Mouse (Mus musculus): Measurements from ENCODE around the gene Chka. TPM values are rescaled to one million over a fixed set of nuclear protein-coding genes. Genes with fewer than 3 reads are reported as not detected.
A peak's percentile ranks its signal among the peaks of the same experiment; 100 is the strongest.

The Chka gene
- polyA plus RNA-seq, 1 experiment from 2014 or later, result 40.3 TPM

- WGBS, result 66% methylated on average over 4 of the region's 4 CpGs
- DNase-seq (ENCODE audit: low spot score), result no peak
These were observed 20.8 kb downstream of the Chka start for GRCm38 (mm10) chr19:3872373-3872772.

GRCm38 (mm10) chr19:3875045-3875444, 23.5 kb downstream of the Chka start:
- Histone ChIP-seq H3K27me3 (ENCODE audit: insufficient read depth, poor library complexity, severe bottlenecking) (no peaks in the 10 kb centered on the region), H3K9me3 (no peaks in the 10 kb centered on the region), H3K4me1 (0 out of 2 replicates have a peak, but pooled peaks cover 3% of the 10 kb centered on the region), H3K36me3 (peaks cover 14% of the 10 kb centered on the region; the same call in 1 of the 2 replicates), H3K27ac (no peak overlapping the region), H3K4me3 (no peak overlapping the region)
- no peak for DNase-seq (ENCODE audit: low spot score)
- 87% methylated on average over 7 of the region's 7 CpGs for WGBS

More at GRCm38 (mm10) chr19:3872373-3872772, 20.8 kb downstream of the Chka start:
- Histone ChIP-seq H3K27ac (no peak overlapping the region), H3K36me3 (peaks cover 10% of the 10 kb centered on the region; the same call in 1 of the 2 replicates), H3K9me3 (no peaks in the 10 kb centered on the region), H3K27me3 (ENCODE audit: insufficient read depth, poor library complexity, severe bottlenecking) (no peaks in the 10 kb centered on the region), H3K4me1 (0 out of 2 replicates have a peak, but pooled peaks cover 3% of the 10 kb centered on the region), H3K4me3 (no peak overlapping the region)

- Histone ChIP-seq H3K4me1 (peaks cover 12% of the 10 kb centered on the region), H3K27ac (no peak overlapping the region), H3K9me3 (no peaks in the 10 kb centered on the region), H3K36me3 (peaks cover 23% of the 10 kb centered on the region; the same call in 1 of the 2 replicates), H3K4me3 (no peak overlapping the region), H3K27me3 (ENCODE audit: insufficient read depth, poor library complexity, severe bottlenecking) (no peaks in the 10 kb centered on the region)
- no peak for DNase-seq (ENCODE audit: low spot score)
- 89% methylated on average over 6 of the region's 6 CpGs for WGBS
These were observed 28.7 kb downstream of the Chka start for GRCm38 (mm10) chr19:3880054-3880848.

GRCm38 (mm10) chr19:3882214-3882613, 30.6 kb downstream of the Chka start:
- Histone ChIP-seq H3K27ac (no peak overlapping the region), H3K27me3 (ENCODE audit: insufficient read depth, poor library complexity, severe bottlenecking) (no peaks in the 10 kb centered on the region), H3K4me1 (peaks cover 12% of the 10 kb centered on the region), H3K36me3 (peaks cover 33% of the 10 kb centered on the region), H3K9me3 (no peaks in the 10 kb centered on the region), H3K4me3 (no peak overlapping the region)
- DNase-seq (ENCODE audit: low spot score), result no peak
- 88% methylated on average over 4 of the region's 4 CpGs for WGBS

- 57% methylated on average over 6 of the region's 6 CpGs for WGBS
- Histone ChIP-seq H3K4me1 (peaks cover 12% of the 10 kb centered on the region), H3K36me3 (peaks cover 41% of the 10 kb centered on the region)
These were observed 32.9 kb downstream of the Chka start for GRCm38 (mm10) chr19:3884325-3884990.

GRCm38 (mm10) chr19:3889096-3889495, 37.5 kb downstream of the Chka start:
- no peaks in the 10 kb centered on the region for H3K27me3 ChIP-seq (ENCODE audit: insufficient read depth, poor library complexity, severe bottlenecking)
- peaks cover 22% of the 10 kb centered on the region for H3K4me1 ChIP-seq
- peaks cover 76% of the 10 kb centered on the region for H3K36me3 ChIP-seq
- no peaks in the 10 kb centered on the region for H3K9me3 ChIP-seq
- no peak overlapping the region for H3K27ac ChIP-seq
- 91% methylated on average over 5 of the region's 5 CpGs for WGBS
- peak; percentile 70 for DNase-seq (ENCODE audit: low spot score)
- H3K4me3 ChIP-seq, result no peak overlapping the region

More at GRCm38 (mm10) chr19:3884325-3884990, 32.9 kb downstream of the Chka start:
- Histone ChIP-seq H3K4me3 (no peak overlapping the region), H3K9me3 (no peaks in the 10 kb centered on the region), H3K27me3 (ENCODE audit: insufficient read depth, poor library complexity, severe bottlenecking) (no peaks in the 10 kb centered on the region), H3K27ac (no peak overlapping the region)
- DNase-seq (ENCODE audit: low spot score), result no peak

GRCm38 (mm10) chr19:3890181-3890580, 38.6 kb downstream of the Chka start:
- 88% methylated on average over 8 of the region's 8 CpGs for WGBS
- DNase-seq (ENCODE audit: low spot score), result peak; percentile 46
- Histone ChIP-seq H3K4me3 (no peak overlapping the region), H3K36me3 (peaks cover 87% of the 10 kb centered on the region), H3K27ac (no peak overlapping the region), H3K4me1 (peaks cover 22% of the 10 kb centered on the region), H3K9me3 (no peaks in the 10 kb centered on the region), H3K27me3 (ENCODE audit: insufficient read depth, poor library complexity, severe bottlenecking) (no peaks in the 10 kb centered on the region)

GRCm38 (mm10) chr19:3893545-3894116, 42.1 kb downstream of the Chka start:
- Histone ChIP-seq H3K4me3 (no peak overlapping the region), H3K4me1 (peaks cover 38% of the 10 kb centered on the region), H3K9me3 (no peaks in the 10 kb centered on the region), H3K27me3 (ENCODE audit: insufficient read depth, poor library complexity, severe bottlenecking) (no peaks in the 10 kb centered on the region), H3K27ac (peak overlapping the region; percentile 56), H3K36me3 (peaks cover 95% of the 10 kb centered on the region)
- DNase-seq (ENCODE audit: low spot score), result no peak
- WGBS, result 70% methylated on average over 4 of the region's 4 CpGs

- 87% methylated on average over 2 of the region's 2 CpGs for WGBS
- Histone ChIP-seq H3K36me3 (peaks cover 92% of the 10 kb centered on the region), H3K27ac (no peak overlapping the region), H3K4me1 (peaks cover 38% of the 10 kb centered on the region), H3K27me3 (ENCODE audit: insufficient read depth, poor library complexity, severe bottlenecking) (no peaks in the 10 kb centered on the region), H3K4me3 (no peak overlapping the region), H3K9me3 (no peaks in the 10 kb centered on the region)
- no peak for DNase-seq (ENCODE audit: low spot score)
These were observed 42.7 kb downstream of the Chka start for GRCm38 (mm10) chr19:3894294-3894693.

- DNase-seq (ENCODE audit: low spot score), result no peak
These were observed 43.6 kb downstream of the Chka start for GRCm38 (mm10) chr19:3895171-3895631.

GRCm38 (mm10) chr19:3896208-3896607, 44.6 kb downstream of the Chka start:
- Histone ChIP-seq H3K27ac (no peak overlapping the region), H3K9me3 (no peaks in the 10 kb centered on the region), H3K27me3 (ENCODE audit: insufficient read depth, poor library complexity, severe bottlenecking) (no peaks in the 10 kb centered on the region), H3K36me3 (peaks cover 77% of the 10 kb centered on the region), H3K4me1 (peaks cover 38% of the 10 kb centered on the region), H3K4me3 (no peak overlapping the region)
- 93% methylated on average over 10 of the region's 10 CpGs for WGBS
- DNase-seq (ENCODE audit: low spot score), result no peak

More at GRCm38 (mm10) chr19:3895171-3895631, 43.6 kb downstream of the Chka start:
- Histone ChIP-seq H3K27ac (peak overlapping the region; percentile 43; the same call in 1 of the 2 replicates), H3K36me3 (peaks cover 84% of the 10 kb centered on the region), H3K9me3 (no peaks in the 10 kb centered on the region), H3K4me1 (peaks cover 38% of the 10 kb centered on the region), H3K4me3 (no peak overlapping the region), H3K27me3 (ENCODE audit: insufficient read depth, poor library complexity, severe bottlenecking) (no peaks in the 10 kb centered on the region)
- 37% methylated on average over 3 of the region's 3 CpGs for WGBS

GRCm38 (mm10) chr19:3897557-3897956, 46.0 kb downstream of the Chka start:
- Histone ChIP-seq H3K36me3 (peaks cover 78% of the 10 kb centered on the region), H3K9me3 (no peaks in the 10 kb centered on the region), H3K27me3 (ENCODE audit: insufficient read depth, poor library complexity, severe bottlenecking) (no peaks in the 10 kb centered on the region), H3K4me1 (peaks cover 38% of the 10 kb centered on the region), H3K27ac (no peak overlapping the region), H3K4me3 (no peak overlapping the region)
- 89% methylated on average over 5 of the region's 5 CpGs for WGBS
- DNase-seq (ENCODE audit: low spot score), result no peak

GRCm38 (mm10) chr19:3898952-3899351, 47.4 kb downstream of the Chka start:
- Histone ChIP-seq H3K27me3 (ENCODE audit: insufficient read depth, poor library complexity, severe bottlenecking) (no peaks in the 10 kb centered on the region), H3K36me3 (peaks cover 77% of the 10 kb centered on the region), H3K4me1 (peaks cover 35% of the 10 kb centered on the region), H3K27ac (no peak overlapping the region), H3K4me3 (no peak overlapping the region), H3K9me3 (no peaks in the 10 kb centered on the region)
- WGBS, result 85% methylated on average over 7 of the region's 7 CpGs
- no peak for DNase-seq (ENCODE audit: low spot score)
